Mouse (Mus musculus) kidney, adult 2 months (tissue): Measurements from ENCODE around the gene Pld1.

Experiments
- CTCF ChIP-seq: fragments of 200-500 bp; conservative IDR thresholded peaks from 2 replicates; pipeline ENCODE4 v1.5.1; 2011; ENCODE audit warnings: low read depth, mild to moderate bottlenecking, control low read depth, low read length, moderate library complexity, mixed read lengths; ENCODE audit not compliant: insufficient read depth, insufficient read length
- POLR2A ChIP-seq: fragments of 200-500 bp; IDR thresholded peaks from one replicate; pipeline ENCODE4 v1.6.1; 2011; ENCODE audit warnings: low read depth, low read length, control low read depth

- TF ChIP-seq POLR2A (no peak), CTCF (no peak)
Measured at GRCm38 (mm10) chr3:28178333-28178732, 239.8 kb downstream of the Pld1 start.
